Mouse (Mus musculus): ENCODE results near the gene Qars. TPM values are rescaled to one million over a fixed set of nuclear protein-coding genes. Genes with fewer than 3 reads are reported as not detected.

The Qars gene
- polyA plus RNA-seq, 1 experiment from 2014 or later: 97.2 TPM

- Histone ChIP-seq H3K4me3 (ENCODE audit: low read depth, low read length) (peak overlapping the region; percentile 79), H3K9me3 (ENCODE audit: control insufficient read depth, low read length) (no peaks in the 10 kb centered on the region), H3K4me2 (ENCODE audit: low read depth, low read length) (peak overlapping the region; percentile 88), H3K9ac (ENCODE audit: low read depth, low read length) (peak overlapping the region; percentile 96), H3K36me3 (ENCODE audit: control insufficient read depth, insufficient read depth, low read length) (peaks cover 77% of the 10 kb centered on the region), H3K27me3 (replicated peaks; ENCODE audit: control insufficient read depth, insufficient read depth, low read length) (no peaks in the 10 kb centered on the region), H3K27ac (replicated peaks; ENCODE audit: low read depth, low read length) (peak overlapping the region; percentile 97), H3K4me1 (ENCODE audit: control insufficient read depth, insufficient read depth, low read length) (peaks cover 9% of the 10 kb centered on the region)
- ATAC-seq (ENCODE audit: low read depth) (no peak), DNase-seq (ENCODE audit: low spot score) (no peak)
- 8% methylated on average over 12 of the region's 12 CpGs for WGBS
These were observed 16.3 kb upstream of the Qars start for GRCm38 (mm10) chr9:108491286-108491580.

- H3K36me3 ChIP-seq (ENCODE audit: control insufficient read depth, insufficient read depth, low read length): peaks cover 77% of the 10 kb centered on the region
- no peaks in the 10 kb centered on the region for H3K27me3 ChIP-seq (replicated peaks; ENCODE audit: control insufficient read depth, insufficient read depth, low read length)
- WGBS: 87% methylated on average over 16 of the region's 16 CpGs
- H3K4me1 ChIP-seq (ENCODE audit: control insufficient read depth, insufficient read depth, low read length): peaks cover 9% of the 10 kb centered on the region
- peak overlapping the region; percentile 96 for H3K9ac ChIP-seq (ENCODE audit: low read depth, low read length)
- H3K4me2 ChIP-seq (ENCODE audit: low read depth, low read length): peak overlapping the region; percentile 88
- no peak overlapping the region for H3K27ac ChIP-seq (replicated peaks; ENCODE audit: low read depth, low read length)
- no peak for ATAC-seq (ENCODE audit: low read depth)
- no peaks in the 10 kb centered on the region for H3K9me3 ChIP-seq (ENCODE audit: control insufficient read depth, low read length)
- DNase-seq (ENCODE audit: low spot score): peak; percentile 9
- peak overlapping the region; percentile 79 for H3K4me3 ChIP-seq (ENCODE audit: low read depth, low read length)
These were observed 15.3 kb upstream of the Qars start for GRCm38 (mm10) chr9:108492043-108492750.

- no peaks in the 10 kb centered on the region for H3K27me3 ChIP-seq (replicated peaks; ENCODE audit: control insufficient read depth, insufficient read depth, low read length)
- no peak for ATAC-seq (ENCODE audit: low read depth)
- WGBS: 94% methylated on average over 8 of the region's 8 CpGs
- H3K4me3 ChIP-seq (ENCODE audit: low read depth, low read length): no peak overlapping the region
- no peak overlapping the region for H3K27ac ChIP-seq (replicated peaks; ENCODE audit: low read depth, low read length)
- no peak overlapping the region for H3K4me2 ChIP-seq (ENCODE audit: low read depth, low read length)
- DNase-seq (ENCODE audit: low spot score): no peak
- H3K9ac ChIP-seq (ENCODE audit: low read depth, low read length): no peak overlapping the region
- peaks cover 77% of the 10 kb centered on the region for H3K36me3 ChIP-seq (ENCODE audit: control insufficient read depth, insufficient read depth, low read length)
- peaks cover 9% of the 10 kb centered on the region for H3K4me1 ChIP-seq (ENCODE audit: control insufficient read depth, insufficient read depth, low read length)
- H3K9me3 ChIP-seq (ENCODE audit: control insufficient read depth, low read length): no peaks in the 10 kb centered on the region
These were observed 14.3 kb upstream of the Qars start for GRCm38 (mm10) chr9:108493246-108493645.

- ATAC-seq (ENCODE audit: low read depth) (no peak), DNase-seq (ENCODE audit: low spot score) (no peak)
- Histone ChIP-seq H3K36me3 (ENCODE audit: control insufficient read depth, insufficient read depth, low read length) (peaks cover 77% of the 10 kb centered on the region), H3K27me3 (replicated peaks; ENCODE audit: control insufficient read depth, insufficient read depth, low read length) (no peaks in the 10 kb centered on the region), H3K9ac (ENCODE audit: low read depth, low read length) (no peak overlapping the region), H3K4me2 (ENCODE audit: low read depth, low read length) (no peak overlapping the region), H3K9me3 (ENCODE audit: control insufficient read depth, low read length) (no peaks in the 10 kb centered on the region), H3K27ac (replicated peaks; ENCODE audit: low read depth, low read length) (no peak overlapping the region), H3K4me3 (ENCODE audit: low read depth, low read length) (no peak overlapping the region), H3K4me1 (ENCODE audit: control insufficient read depth, insufficient read depth, low read length) (peaks cover 9% of the 10 kb centered on the region)
- WGBS: 94% methylated on average over 18 of the region's 19 CpGs
These were observed 13.2 kb upstream of the Qars start for GRCm38 (mm10) chr9:108494146-108494825.

- Histone ChIP-seq H3K4me2 (ENCODE audit: low read depth, low read length) (no peak overlapping the region), H3K9me3 (ENCODE audit: control insufficient read depth, low read length) (no peaks in the 10 kb centered on the region), H3K27ac (replicated peaks; ENCODE audit: low read depth, low read length) (no peak overlapping the region), H3K36me3 (ENCODE audit: control insufficient read depth, insufficient read depth, low read length) (peaks cover 80% of the 10 kb centered on the region), H3K4me1 (ENCODE audit: control insufficient read depth, insufficient read depth, low read length) (peaks cover 9% of the 10 kb centered on the region), H3K4me3 (ENCODE audit: low read depth, low read length) (no peak overlapping the region), H3K9ac (ENCODE audit: low read depth, low read length) (no peak overlapping the region), H3K27me3 (replicated peaks; ENCODE audit: control insufficient read depth, insufficient read depth, low read length) (no peaks in the 10 kb centered on the region)
- ATAC-seq (ENCODE audit: low read depth): no peak
- WGBS: 86% methylated on average over 10 of the region's 10 CpGs
- no peak for DNase-seq (ENCODE audit: low spot score)
These were observed 12.6 kb upstream of the Qars start for GRCm38 (mm10) chr9:108494905-108495304.

- no peak overlapping the region for H3K4me3 ChIP-seq (ENCODE audit: low read depth, low read length)
- H3K4me2 ChIP-seq (ENCODE audit: low read depth, low read length): no peak overlapping the region
- H3K4me1 ChIP-seq (ENCODE audit: control insufficient read depth, insufficient read depth, low read length): no peaks in the 10 kb centered on the region
- no peak overlapping the region for H3K27ac ChIP-seq (replicated peaks; ENCODE audit: low read depth, low read length)
- ATAC-seq (ENCODE audit: low read depth): no peak
- peaks cover 95% of the 10 kb centered on the region for H3K36me3 ChIP-seq (ENCODE audit: control insufficient read depth, insufficient read depth, low read length)
- no peak overlapping the region for H3K9ac ChIP-seq (ENCODE audit: low read depth, low read length)
- no peaks in the 10 kb centered on the region for H3K9me3 ChIP-seq (ENCODE audit: control insufficient read depth, low read length)
- 91% methylated on average over 7 of the region's 7 CpGs for WGBS
- no peaks in the 10 kb centered on the region for H3K27me3 ChIP-seq (replicated peaks; ENCODE audit: control insufficient read depth, insufficient read depth, low read length)
- no peak for DNase-seq (ENCODE audit: low spot score)
These were observed 8.3 kb upstream of the Qars start for GRCm38 (mm10) chr9:108499231-108499630.

- Histone ChIP-seq H3K4me1 (ENCODE audit: control insufficient read depth, insufficient read depth, low read length) (no peaks in the 10 kb centered on the region), H3K9ac (ENCODE audit: low read depth, low read length) (no peak overlapping the region)
These were observed 7.6 kb upstream of the Qars start for GRCm38 (mm10) chr9:108499943-108500342.

GRCm38 (mm10) chr9:108506901-108507300 is 605 bp upstream of the Qars start:
- H3K4me3 ChIP-seq (ENCODE audit: low read depth, low read length): peak overlapping the region; percentile 63

More at GRCm38 (mm10) chr9:108499943-108500342, 7.6 kb upstream of the Qars start:
- Histone ChIP-seq H3K4me2 (ENCODE audit: low read depth, low read length) (no peak overlapping the region), H3K36me3 (ENCODE audit: control insufficient read depth, insufficient read depth, low read length) (peaks cover 88% of the 10 kb centered on the region), H3K9me3 (ENCODE audit: control insufficient read depth, low read length) (no peaks in the 10 kb centered on the region), H3K4me3 (ENCODE audit: low read depth, low read length) (no peak overlapping the region), H3K27ac (replicated peaks; ENCODE audit: low read depth, low read length) (no peak overlapping the region), H3K27me3 (replicated peaks; ENCODE audit: control insufficient read depth, insufficient read depth, low read length) (no peaks in the 10 kb centered on the region)
- ATAC-seq (ENCODE audit: low read depth) (no peak), DNase-seq (ENCODE audit: low spot score) (no peak)
- 96% methylated on average over 15 of the region's 15 CpGs for WGBS

More at GRCm38 (mm10) chr9:108506901-108507300, 605 bp upstream of the Qars start:
- DNase-seq (ENCODE audit: low spot score): no peak
- H3K27ac ChIP-seq (replicated peaks; ENCODE audit: low read depth, low read length): peak overlapping the region; percentile 63
- peaks cover 10% of the 10 kb centered on the region for H3K4me1 ChIP-seq (ENCODE audit: control insufficient read depth, insufficient read depth, low read length)
- H3K9ac ChIP-seq (ENCODE audit: low read depth, low read length): 0 out of 2 replicates have a peak overlapping the region, but pooled peaks have one; percentile 75
- peaks cover 46% of the 10 kb centered on the region for H3K36me3 ChIP-seq (ENCODE audit: control insufficient read depth, insufficient read depth, low read length)
- ATAC-seq (ENCODE audit: low read depth): no peak
- no peaks in the 10 kb centered on the region for H3K27me3 ChIP-seq (replicated peaks; ENCODE audit: control insufficient read depth, insufficient read depth, low read length)
- H3K9me3 ChIP-seq (ENCODE audit: control insufficient read depth, low read length): no peaks in the 10 kb centered on the region
- H3K4me2 ChIP-seq (ENCODE audit: low read depth, low read length): peak overlapping the region; percentile 62
- WGBS: 89% methylated on average over 7 of the region's 7 CpGs

Measured in embryonic facial prominence, embryonic 14.5 days (tissue).